Mouse (Mus musculus) ES-Bruce4 (cell line): ENCODE data around the gene Zscan29.

ENCODE experiments used
- CTCF ChIP-seq: IDR thresholded peaks from one replicate; pipeline ENCODE4 v1.8.1; 2011; ENCODE audit warnings: low read depth, low read length
- EP300 ChIP-seq: IDR thresholded peaks from 2 replicates; pipeline ENCODE4 v1.6.1; 2011; ENCODE audit warnings: low read depth, low read length; ENCODE audit not compliant: insufficient read depth
- POLR2A ChIP-seq: IDR thresholded peaks from one replicate; pipeline ENCODE4 v1.8.1; 2011; ENCODE audit warnings: low read length; ENCODE audit not compliant: insufficient read depth

- TF ChIP-seq CTCF (no peak), EP300 (no peak), POLR2A (no peak)
These were observed 29.5 kb downstream of the Zscan29 start for GRCm38 (mm10) chr2:121141216-121142035.
